Mouse (Mus musculus) c-Kit-negative CD71-positive TER-119-positive erythroid progenitor cells, embryonic 14.5 days (primary cell): Measurements from ENCODE around the gene Tpst2.
A peak's percentile ranks its signal among the peaks of the same experiment; 100 is the strongest.

Source experiments
- DNase-seq: peaks from one replicate; pipeline ENCODE4 v3.0.0-alpha.2; 2013; ENCODE audit warnings: low read depth, low spot score

Gene Tpst2

GRCm38 (mm10) chr5:112276267-112276873 is at the start of gene Tpst2:
Gene Tpst2, plus strand, starts transcription at chr5:112276691.
- peak; percentile 97 for DNase-seq

DNA sequence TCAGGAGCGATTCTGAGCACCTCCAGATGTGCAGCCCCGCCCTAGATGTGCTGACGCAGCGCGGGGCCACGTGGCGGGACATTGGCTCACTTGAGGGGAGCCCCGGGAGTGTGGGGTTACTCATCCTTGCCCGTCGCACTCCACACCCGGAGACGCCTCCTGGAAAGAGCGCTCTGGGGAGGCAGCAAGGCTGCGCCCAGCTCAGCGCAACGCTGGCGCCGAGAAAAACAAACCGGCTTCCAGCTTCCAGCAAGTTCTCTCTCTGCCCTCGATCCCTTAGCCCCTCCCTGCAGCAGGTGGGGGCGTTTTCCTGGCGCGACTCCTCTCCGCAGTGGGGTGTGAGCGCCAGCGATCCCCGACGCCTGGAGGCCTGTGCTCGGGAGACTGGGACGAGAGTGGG is 49.1 kb upstream of the Tpst2 start:
- DNase-seq, result no peak

- DNase-seq, result no peak
Observed at GRCm38 (mm10) chr5:112227898-112228239, 48.6 kb upstream of the Tpst2 start.

DNA sequence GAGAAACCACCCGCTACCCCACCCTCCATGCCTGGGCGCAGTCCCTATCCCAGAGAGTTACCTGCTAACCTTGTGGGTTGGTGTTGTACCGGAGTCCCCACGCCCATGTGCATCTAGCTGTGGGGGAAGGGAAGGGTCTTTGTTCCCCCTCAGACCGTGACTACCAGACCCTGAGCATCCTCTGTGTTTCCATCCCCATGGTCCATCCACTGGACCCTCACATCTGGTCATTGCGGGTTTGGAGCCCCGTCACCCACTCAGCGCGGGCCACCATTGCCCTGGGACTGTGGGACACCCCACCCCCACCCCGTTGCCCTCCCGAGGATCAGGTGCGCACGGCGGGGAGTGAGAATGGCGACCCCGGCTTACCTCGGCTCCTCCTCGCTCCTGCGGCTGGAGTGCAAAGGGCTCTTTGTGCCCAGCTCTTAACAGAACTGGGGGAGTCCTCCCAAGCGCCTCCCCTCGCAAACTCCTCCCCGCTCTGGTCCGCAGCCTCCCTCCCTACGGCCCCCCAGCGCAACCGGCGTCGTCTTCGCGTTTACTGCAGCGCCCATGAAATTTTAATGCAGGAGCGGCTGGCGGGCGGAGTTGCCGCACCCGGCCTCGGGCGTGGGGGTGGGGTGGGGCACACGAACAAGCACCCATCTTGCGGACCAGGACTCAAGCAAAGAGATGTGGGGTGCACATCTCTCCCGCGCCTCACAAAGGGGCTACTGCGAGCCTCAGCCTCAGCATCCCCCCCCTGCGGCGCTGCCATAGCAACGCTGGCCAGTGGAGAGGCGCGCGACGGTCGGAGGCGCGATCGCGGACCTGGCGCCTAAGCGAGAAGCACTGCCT is 48.0 kb upstream of the Tpst2 start:
- no peak for DNase-seq

- no peak for DNase-seq
Observed at GRCm38 (mm10) chr5:112235806-112236205, 40.7 kb upstream of the Tpst2 start.

DNA sequence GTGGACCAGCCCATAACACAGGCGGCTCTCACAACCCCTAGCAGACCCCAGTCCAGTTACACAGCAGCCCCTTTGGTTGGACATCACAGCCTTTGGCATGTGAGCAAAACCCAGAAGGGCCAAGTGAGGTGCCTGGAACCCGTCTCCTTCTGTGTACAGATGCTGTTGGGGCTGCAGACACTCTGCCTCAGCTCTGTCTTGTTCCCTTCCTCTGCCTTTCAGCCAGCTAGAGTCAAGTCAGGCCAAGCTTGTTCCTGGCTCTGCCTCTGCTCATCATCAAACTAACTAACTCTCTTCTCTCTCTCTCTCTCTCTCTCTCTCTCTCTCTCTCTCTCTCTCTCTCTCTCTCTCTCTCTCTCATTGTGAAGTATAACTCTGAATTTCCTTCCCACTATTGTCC is 39.9 kb upstream of the Tpst2 start:
- no peak for DNase-seq

DNA sequence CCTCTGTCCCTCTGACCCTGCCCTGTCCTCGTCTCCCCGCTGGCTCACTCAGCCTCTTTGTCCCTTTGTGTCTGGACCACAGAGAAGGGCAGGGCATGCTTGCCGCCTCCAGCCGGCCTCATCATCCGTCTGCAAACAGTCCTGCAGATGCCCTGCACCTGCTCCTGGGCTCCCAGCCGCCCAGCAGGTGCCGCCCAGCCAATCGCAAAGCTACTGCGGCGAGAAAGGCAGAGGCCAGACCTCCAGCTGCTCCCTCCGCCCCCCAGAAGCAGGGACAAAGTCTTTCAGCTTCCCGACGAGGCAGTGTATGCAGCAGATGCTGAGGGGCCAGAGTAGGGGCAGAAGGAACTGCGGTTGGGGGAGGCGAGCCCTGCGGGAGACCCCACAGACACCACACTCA is 39.1 kb upstream of the Tpst2 start:
- no peak for DNase-seq

DNA sequence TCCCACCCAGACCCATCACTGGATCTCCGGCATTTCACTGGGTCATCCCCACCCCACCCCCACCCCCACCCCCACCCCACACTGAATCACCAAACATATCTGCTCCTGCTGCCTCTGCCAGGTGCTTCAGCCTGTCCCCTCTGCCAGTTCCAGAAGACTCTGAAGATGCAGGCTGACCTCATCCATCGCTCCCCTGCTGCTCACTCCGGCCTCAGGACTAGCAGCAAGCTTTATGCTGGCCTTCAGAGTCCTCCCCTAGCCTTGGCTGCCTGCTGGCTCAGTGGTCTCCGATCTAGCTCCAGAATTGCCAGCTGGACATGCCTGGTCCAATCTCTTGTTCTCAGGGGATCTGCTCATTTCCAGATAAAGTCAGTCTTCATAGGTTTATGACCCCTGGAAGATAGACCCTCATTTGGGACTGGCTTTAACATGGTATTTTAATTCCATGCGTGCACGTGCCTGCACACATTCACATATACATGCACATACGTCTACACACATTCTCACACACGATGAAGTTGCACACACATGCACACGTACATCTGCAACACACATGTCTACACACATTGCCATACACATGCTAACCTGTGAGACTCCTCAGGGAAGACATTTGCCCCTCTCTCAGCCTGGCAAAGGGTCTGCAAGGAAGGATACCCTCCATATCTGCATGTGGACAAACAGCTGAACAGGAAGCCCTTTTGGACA is 38.5 kb upstream of the Tpst2 start:
- no peak for DNase-seq

DNA sequence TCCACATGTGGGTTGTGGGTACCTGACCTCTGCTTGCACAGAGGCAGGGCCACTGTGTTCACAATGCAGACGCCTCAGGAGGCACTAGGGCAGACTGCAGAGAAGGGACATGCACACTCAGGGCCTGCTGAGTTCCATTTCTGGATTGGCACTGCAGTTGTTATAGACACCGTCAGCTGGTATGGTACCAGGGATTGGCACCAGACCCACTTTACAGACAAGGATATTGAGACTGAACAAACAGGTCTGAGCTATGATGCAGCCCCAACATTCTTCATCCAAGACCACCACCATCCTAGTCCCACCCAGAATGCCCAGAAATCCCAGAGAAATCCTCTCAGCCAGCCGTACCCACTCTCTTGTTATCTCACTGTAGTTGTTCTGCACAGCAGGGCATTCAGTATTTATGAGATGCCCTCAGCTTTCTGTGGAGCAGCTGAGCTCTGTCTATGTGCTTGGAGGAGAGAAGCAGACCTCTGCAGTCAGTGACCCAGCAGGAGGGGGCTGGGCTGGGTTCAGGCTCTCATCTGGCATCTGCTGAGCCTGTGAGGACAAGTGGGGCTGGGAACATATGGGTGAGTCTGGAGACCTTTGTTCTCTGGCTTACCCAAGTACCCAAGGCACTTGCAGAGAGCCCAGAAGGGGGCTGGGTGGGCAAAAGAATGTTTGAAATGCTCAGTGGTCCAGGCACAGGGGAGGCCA is 37.6 kb upstream of the Tpst2 start:
- DNase-seq, result no peak

DNA sequence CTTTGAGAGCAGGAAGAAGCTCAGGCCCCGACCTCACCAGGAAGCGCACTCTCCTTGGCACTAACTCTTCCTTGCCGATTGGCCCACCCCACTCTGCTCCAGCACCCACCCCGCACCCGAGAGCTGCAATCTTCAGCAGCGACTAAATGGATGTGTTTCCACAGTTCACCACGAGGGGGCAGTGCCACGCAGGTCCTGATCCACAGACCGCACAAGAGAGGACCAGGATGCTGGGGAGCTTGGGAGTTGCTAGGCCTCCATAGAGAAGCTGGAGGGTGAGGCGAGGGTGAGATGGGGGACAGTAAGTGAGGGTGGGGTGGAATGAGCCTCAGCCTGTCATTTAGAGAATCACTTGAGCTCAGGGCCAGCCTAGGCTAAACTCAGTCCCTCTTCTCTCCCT is 35.7 kb upstream of the Tpst2 start:
- peak; percentile 45 for DNase-seq

- DNase-seq, result no peak
Observed at GRCm38 (mm10) chr5:112241849-112242248, 34.6 kb upstream of the Tpst2 start.

- no peak for DNase-seq
Observed at GRCm38 (mm10) chr5:112242361-112242778, 34.1 kb upstream of the Tpst2 start.

GRCm38 (mm10) chr5:112243041-112243440 is 33.5 kb upstream of the Tpst2 start:
- no peak for DNase-seq

GRCm38 (mm10) chr5:112243539-112244274 is 32.8 kb upstream of the Tpst2 start:
- DNase-seq, result no peak

- DNase-seq, result no peak
Observed at GRCm38 (mm10) chr5:112244275-112244562, 32.3 kb upstream of the Tpst2 start.

DNA sequence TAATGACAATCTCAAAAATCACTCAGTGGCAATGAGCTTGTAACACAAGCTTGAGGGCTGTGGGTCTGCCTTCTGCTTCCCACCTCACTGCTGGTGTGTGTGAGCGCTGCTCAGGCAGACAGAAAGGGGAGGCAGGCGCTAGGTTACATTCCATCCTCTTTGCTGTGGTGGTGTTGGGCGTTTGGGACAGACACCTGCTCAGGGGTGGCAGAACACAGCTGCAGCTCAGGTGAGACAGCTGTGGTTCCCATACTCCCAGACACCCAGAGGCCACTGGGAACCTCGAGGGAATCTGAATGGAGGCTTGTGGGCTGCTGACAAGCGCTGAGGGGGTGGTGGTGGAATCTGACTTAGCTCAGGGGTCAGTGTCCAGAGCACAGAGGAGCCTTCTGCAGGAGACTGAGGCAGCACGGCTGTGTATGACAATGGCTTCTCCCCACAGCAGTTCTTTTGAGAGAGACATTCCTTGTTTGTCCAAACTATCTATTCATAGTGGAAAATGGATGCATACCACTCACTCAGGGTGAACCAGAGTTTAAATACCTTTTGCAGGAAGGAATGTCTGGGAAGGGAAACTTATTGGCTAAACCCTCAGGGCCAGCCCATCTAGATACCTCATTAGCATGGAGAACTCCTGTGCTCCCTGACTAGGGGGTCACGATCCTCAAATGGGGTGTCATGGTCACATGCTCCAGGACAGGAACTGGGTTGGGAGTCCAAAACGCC is 31.4 kb upstream of the Tpst2 start:
- DNase-seq, result no peak

DNA sequence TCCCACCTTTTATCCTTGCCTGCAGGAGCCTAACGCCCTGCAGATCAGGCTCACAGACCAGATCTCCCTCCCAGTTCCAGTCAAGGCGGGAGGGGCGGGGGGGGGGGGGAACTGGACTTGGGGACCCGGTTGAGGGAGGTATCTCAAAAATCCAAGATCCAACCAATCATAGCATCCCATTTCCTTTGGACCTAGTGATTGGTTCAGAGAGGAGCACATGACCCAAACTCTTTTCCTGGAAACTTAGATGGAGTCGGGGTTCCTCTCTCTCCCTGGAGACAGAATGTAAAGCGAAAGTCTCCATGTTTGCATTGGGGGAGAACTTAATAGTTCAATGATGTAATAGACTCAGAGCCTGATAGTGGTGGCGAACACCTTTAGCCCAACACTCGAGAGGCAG is 29.1 kb upstream of the Tpst2 start:
- DNase-seq, result no peak

GRCm38 (mm10) chr5:112249106-112249505 is 27.4 kb upstream of the Tpst2 start:
- DNase-seq, result no peak

DNA sequence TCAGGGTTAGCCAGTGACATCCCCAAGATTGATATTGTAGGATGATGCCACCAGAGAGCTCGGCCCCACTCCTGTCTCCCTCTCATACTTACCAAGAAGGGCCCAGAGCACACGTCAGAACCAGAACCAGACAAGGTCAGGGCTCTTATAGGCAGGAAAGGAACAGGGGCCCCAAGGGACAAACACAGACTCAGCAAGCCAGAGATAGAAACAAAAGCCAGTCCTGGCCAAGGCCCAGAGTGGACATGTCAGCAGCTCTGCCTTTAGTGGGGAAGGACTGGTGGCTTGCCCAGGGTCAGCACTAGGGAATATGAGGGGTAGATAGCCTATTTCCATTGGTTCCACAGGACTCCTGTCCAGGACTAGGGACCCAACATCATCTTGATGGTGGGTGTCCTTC is 24.1 kb upstream of the Tpst2 start, which contains the start of gene Cryba4:
TSS of gene Cryba4 (minus strand) at position 119 of the 400 bp plus-strand sequence.
- no peak for DNase-seq

GRCm38 (mm10) chr5:112253169-112253568 is 23.3 kb upstream of the Tpst2 start:
- no peak for DNase-seq

DNA sequence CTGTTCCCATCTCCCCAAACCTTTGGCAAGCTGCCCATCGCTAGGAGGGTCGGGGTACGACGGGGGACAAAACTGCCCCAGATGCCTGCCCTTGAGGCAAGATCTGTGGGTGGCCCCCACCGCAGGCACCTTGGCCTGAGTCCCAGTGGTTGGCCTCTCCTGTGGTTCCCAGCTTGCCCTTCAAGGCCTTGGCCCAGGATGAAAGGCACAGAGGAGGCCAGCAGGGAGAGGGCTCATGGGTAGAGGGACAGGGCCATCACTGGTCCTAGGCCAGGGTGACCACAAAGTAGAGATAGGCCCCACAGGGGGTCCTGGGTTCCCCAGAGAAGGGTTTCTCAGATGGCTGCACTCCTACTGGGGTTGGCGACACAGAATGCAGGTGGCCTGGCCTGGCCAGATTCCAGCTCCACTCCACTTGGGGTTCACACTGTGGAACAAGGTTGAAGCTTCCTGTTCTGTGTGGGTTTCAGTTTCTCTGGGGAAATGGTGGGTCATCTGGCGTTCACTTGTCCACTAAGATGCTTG is 22.1 kb upstream of the Tpst2 start:
- no peak for DNase-seq
